Mouse (Mus musculus) left cerebral cortex, postnatal 25 days (tissue): ENCODE measurements around the gene AC134908.4. TPM values are rescaled to one million over a fixed set of nuclear protein-coding genes. Genes with fewer than 3 reads are reported as not detected.

Source experiments
- DNase-seq, 2 experiments: peaks; one replicate each; pipeline ENCODE4 v3.0.0; 2022; ENCODE audit warnings: low spot score in 2 of 2, mixed read lengths in 1 of 2
- intact Hi-C: fragments of 180-260 bp; cut with DNase I; formaldehyde crosslinking; loops from one replicate; pipeline ENCODE4 v1.15.1; 2025
- total RNA-seq, 2 experiments: library from RNA; stranded (reverse); gene quantifications; 2 replicates each; pipeline ENCODE4 v1.2.3; 2021

The AC134908.4 gene
- total RNA-seq, result 1 to 10 TPM in 1 of 2 experiments, not detected in 1; 1.0 TPM

- peak in 1 of 2 experiments; percentile 72 for DNase-seq
- intact Hi-C loops, result no loop called here
Measured at GRCm38 (mm10) chr17:25795609-25796092, at the start of gene AC134908.4. Gene AC134908.4, minus strand, starts transcription at chr17:25795659.

- peak; percentile 94 to 97 for DNase-seq
- intact Hi-C loops, result no loop called here
Measured at GRCm38 (mm10) chr17:25844396-25844901, 49.0 kb upstream of the AC134908.4 start, which contains the start of gene Rhot2. Gene Rhot2, minus strand, starts transcription at chr17:25844851.

- intact Hi-C loops, result no loop called here
- DNase-seq, result peak; percentile 46 to 49
Measured at GRCm38 (mm10) chr17:25843636-25844395, 48.4 kb upstream of the AC134908.4 start.

GRCm38 (mm10) chr17:25843122-25843521 lies 47.7 kb upstream of the AC134908.4 start:
- DNase-seq, result no peak
- intact Hi-C loops, result no loop called here

- intact Hi-C loops, result no loop called here
Measured at GRCm38 (mm10) chr17:25842509-25842908, 47.0 kb upstream of the AC134908.4 start.

GRCm38 (mm10) chr17:25841117-25841880 lies 45.8 kb upstream of the AC134908.4 start, which contains the start of gene Gm20683:
Gene Gm20683, minus strand, starts transcription at chr17:25841763.
- DNase-seq, result no peak
- intact Hi-C loops, result no loop called here

More at GRCm38 (mm10) chr17:25842509-25842908, 47.0 kb upstream of the AC134908.4 start:
- DNase-seq, result no peak

- intact Hi-C loops, result no loop called here
Measured at GRCm38 (mm10) chr17:25840519-25840918, 45.1 kb upstream of the AC134908.4 start.

GRCm38 (mm10) chr17:25839455-25840235 lies 44.2 kb upstream of the AC134908.4 start:
- intact Hi-C loops, result no loop called here
- DNase-seq, result no peak

More at GRCm38 (mm10) chr17:25840519-25840918, 45.1 kb upstream of the AC134908.4 start:
- no peak for DNase-seq

GRCm38 (mm10) chr17:25838904-25839303 lies 43.4 kb upstream of the AC134908.4 start:
- DNase-seq, result no peak
- intact Hi-C loops, result no loop called here

GRCm38 (mm10) chr17:25837533-25837932 lies 42.1 kb upstream of the AC134908.4 start:
- intact Hi-C loops, result no loop called here

GRCm38 (mm10) chr17:25837076-25837410 lies 41.6 kb upstream of the AC134908.4 start, which contains the start of gene Rhbdl1:
Gene Rhbdl1, minus strand, starts transcription at chr17:25837295.
- intact Hi-C loops, result no loop called here
- peak; percentile 87 to 94 for DNase-seq

More at GRCm38 (mm10) chr17:25837533-25837932, 42.1 kb upstream of the AC134908.4 start:
- peak; percentile 26 to 52 for DNase-seq

GRCm38 (mm10) chr17:25836397-25837075 lies 41.1 kb upstream of the AC134908.4 start:
- intact Hi-C loops, result no loop called here
- DNase-seq, result no peak

GRCm38 (mm10) chr17:25835816-25836215 lies 40.4 kb upstream of the AC134908.4 start:
- intact Hi-C loops, result no loop called here
- no peak for DNase-seq

GRCm38 (mm10) chr17:25835301-25835700 lies 39.8 kb upstream of the AC134908.4 start:
- intact Hi-C loops, result no loop called here
- no peak for DNase-seq

GRCm38 (mm10) chr17:25834595-25835222 lies 39.2 kb upstream of the AC134908.4 start:
- intact Hi-C loops, result no loop called here
- no peak for DNase-seq

- DNase-seq, result no peak
- intact Hi-C loops, result no loop called here
Measured at GRCm38 (mm10) chr17:25833961-25834594, 38.6 kb upstream of the AC134908.4 start.

GRCm38 (mm10) chr17:25833291-25833663 lies 37.8 kb upstream of the AC134908.4 start, which contains the start of gene Stub1:
Gene Stub1, minus strand, starts transcription at chr17:25833404.
- intact Hi-C loops, result no loop called here

More at GRCm38 (mm10) chr17:25833291-25833663, 37.8 kb upstream of the AC134908.4 start, which contains the start of gene Stub1:
- DNase-seq, result peak; percentile 85 to 90
